Mouse (Mus musculus): Measurements from ENCODE around the gene 1700013G24Rik. TPM values are rescaled to one million over a fixed set of nuclear protein-coding genes. Genes with fewer than 3 reads are reported as not detected.

1700013G24Rik gene
- polyA plus RNA-seq, 1 experiment from 2014 or later, result not detected

- H3K36me3 ChIP-seq (ENCODE audit: control insufficient read depth, insufficient read depth, low read length), result no peaks in the 10 kb centered on the region
- no peak overlapping the region for H3K4me2 ChIP-seq
- DNase-seq (ENCODE audit: low spot score) (no peak), ATAC-seq (replicated peaks; ENCODE audit: low FRiP score) (no peak)
- no peak overlapping the region for H3K27ac ChIP-seq (ENCODE audit: low read depth, low read length)
- no peak overlapping the region for H3K9ac ChIP-seq (ENCODE audit: low read depth, low read length)
- peaks cover 17% of the 10 kb centered on the region for H3K4me1 ChIP-seq (replicated peaks; ENCODE audit: control insufficient read depth, insufficient read depth, low read length)
- no peak overlapping the region for H3K4me3 ChIP-seq (ENCODE audit: low read depth, low read length)
- 86% methylated on average over 8 of the region's 8 CpGs for WGBS
- H3K27me3 ChIP-seq (replicated peaks; ENCODE audit: control insufficient read depth, insufficient read depth, low read length), result no peaks in the 10 kb centered on the region
- H3K9me3 ChIP-seq (ENCODE audit: control insufficient read depth, low read length), result no peaks in the 10 kb centered on the region
Measured at GRCm38 (mm10) chr4:137436979-137437669, 16.0 kb upstream of the 1700013G24Rik start.

GRCm38 (mm10) chr4:137438842-137439241 is 14.2 kb upstream of the 1700013G24Rik start:
- Histone ChIP-seq H3K9ac (ENCODE audit: low read depth, low read length) (no peak overlapping the region), H3K27ac (ENCODE audit: low read depth, low read length) (peak overlapping the region; percentile 16; the same call in 1 of the 2 replicates), H3K36me3 (ENCODE audit: control insufficient read depth, insufficient read depth, low read length) (no peaks in the 10 kb centered on the region), H3K4me3 (ENCODE audit: low read depth, low read length) (no peak overlapping the region), H3K4me1 (replicated peaks; ENCODE audit: control insufficient read depth, insufficient read depth, low read length) (peaks cover 18% of the 10 kb centered on the region), H3K27me3 (replicated peaks; ENCODE audit: control insufficient read depth, insufficient read depth, low read length) (no peaks in the 10 kb centered on the region), H3K9me3 (ENCODE audit: control insufficient read depth, low read length) (no peaks in the 10 kb centered on the region), H3K4me2 (no peak overlapping the region)
- DNase-seq (ENCODE audit: low spot score) (no peak), ATAC-seq (replicated peaks; ENCODE audit: low FRiP score) (peak; percentile 95)
- WGBS, result 56% methylated on average over 8 of the region's 8 CpGs

GRCm38 (mm10) chr4:137441332-137441731 is 11.8 kb upstream of the 1700013G24Rik start:
- Histone ChIP-seq H3K9me3 (ENCODE audit: control insufficient read depth, low read length) (no peaks in the 10 kb centered on the region), H3K27me3 (replicated peaks; ENCODE audit: control insufficient read depth, insufficient read depth, low read length) (no peaks in the 10 kb centered on the region), H3K4me3 (ENCODE audit: low read depth, low read length) (no peak overlapping the region), H3K4me1 (replicated peaks; ENCODE audit: control insufficient read depth, insufficient read depth, low read length) (peaks cover 20% of the 10 kb centered on the region), H3K36me3 (ENCODE audit: control insufficient read depth, insufficient read depth, low read length) (no peaks in the 10 kb centered on the region), H3K4me2 (no peak overlapping the region), H3K9ac (ENCODE audit: low read depth, low read length) (no peak overlapping the region), H3K27ac (ENCODE audit: low read depth, low read length) (no peak overlapping the region)
- DNase-seq (ENCODE audit: low spot score), result no peak
- no peak for ATAC-seq (replicated peaks; ENCODE audit: low FRiP score)
- 75% methylated on average over 4 of the region's 4 CpGs for WGBS

GRCm38 (mm10) chr4:137443625-137444024 is 9.5 kb upstream of the 1700013G24Rik start:
- H3K4me1 ChIP-seq (replicated peaks; ENCODE audit: control insufficient read depth, insufficient read depth, low read length), result peaks cover 24% of the 10 kb centered on the region
- ATAC-seq (replicated peaks; ENCODE audit: low FRiP score), result no peak
- no peak overlapping the region for H3K9ac ChIP-seq (ENCODE audit: low read depth, low read length)
- peak overlapping the region; percentile 39 for H3K4me2 ChIP-seq
- H3K9me3 ChIP-seq (ENCODE audit: control insufficient read depth, low read length), result no peaks in the 10 kb centered on the region
- no peaks in the 10 kb centered on the region for H3K36me3 ChIP-seq (ENCODE audit: control insufficient read depth, insufficient read depth, low read length)
- no peaks in the 10 kb centered on the region for H3K27me3 ChIP-seq (replicated peaks; ENCODE audit: control insufficient read depth, insufficient read depth, low read length)
- H3K4me3 ChIP-seq (ENCODE audit: low read depth, low read length), result no peak overlapping the region
- no peak overlapping the region for H3K27ac ChIP-seq (ENCODE audit: low read depth, low read length)
- DNase-seq (ENCODE audit: low spot score), result peak; percentile 64
- WGBS, result 26% methylated on average over 5 of the region's 5 CpGs

GRCm38 (mm10) chr4:137445881-137446280 is 7.2 kb upstream of the 1700013G24Rik start:
- Histone ChIP-seq H3K9me3 (ENCODE audit: control insufficient read depth, low read length) (no peaks in the 10 kb centered on the region), H3K4me3 (ENCODE audit: low read depth, low read length) (no peak overlapping the region), H3K36me3 (ENCODE audit: control insufficient read depth, insufficient read depth, low read length) (no peaks in the 10 kb centered on the region), H3K4me2 (no peak overlapping the region), H3K27me3 (replicated peaks; ENCODE audit: control insufficient read depth, insufficient read depth, low read length) (no peaks in the 10 kb centered on the region), H3K4me1 (replicated peaks; ENCODE audit: control insufficient read depth, insufficient read depth, low read length) (peaks cover 26% of the 10 kb centered on the region), H3K9ac (ENCODE audit: low read depth, low read length) (no peak overlapping the region), H3K27ac (ENCODE audit: low read depth, low read length) (no peak overlapping the region)
- no peak for ATAC-seq (replicated peaks; ENCODE audit: low FRiP score)
- 84% methylated on average over 4 of the region's 4 CpGs for WGBS
- no peak for DNase-seq (ENCODE audit: low spot score)

- WGBS, result 54% methylated on average over 7 of the region's 7 CpGs
Measured at GRCm38 (mm10) chr4:137447363-137448196, 5.5 kb upstream of the 1700013G24Rik start.

GRCm38 (mm10) chr4:137448197-137448596 is 4.9 kb upstream of the 1700013G24Rik start:
- H3K27me3 ChIP-seq (replicated peaks; ENCODE audit: control insufficient read depth, insufficient read depth, low read length), result no peaks in the 10 kb centered on the region
- 66% methylated on average over 6 of the region's 6 CpGs for WGBS
- no peaks in the 10 kb centered on the region for H3K9me3 ChIP-seq (ENCODE audit: control insufficient read depth, low read length)
- DNase-seq (ENCODE audit: low spot score) (no peak), ATAC-seq (replicated peaks; ENCODE audit: low FRiP score) (no peak)
- no peak overlapping the region for H3K4me3 ChIP-seq (ENCODE audit: low read depth, low read length)
- H3K4me2 ChIP-seq, result no peak overlapping the region
- no peak overlapping the region; the same call in 1 of the 2 replicates for H3K27ac ChIP-seq (ENCODE audit: low read depth, low read length)
- no peaks in the 10 kb centered on the region for H3K36me3 ChIP-seq (ENCODE audit: control insufficient read depth, insufficient read depth, low read length)
- H3K9ac ChIP-seq (ENCODE audit: low read depth, low read length), result no peak overlapping the region
- peaks cover 26% of the 10 kb centered on the region for H3K4me1 ChIP-seq (replicated peaks; ENCODE audit: control insufficient read depth, insufficient read depth, low read length)

More at GRCm38 (mm10) chr4:137447363-137448196, 5.5 kb upstream of the 1700013G24Rik start:
- Histone ChIP-seq H3K9me3 (ENCODE audit: control insufficient read depth, low read length) (no peaks in the 10 kb centered on the region), H3K36me3 (ENCODE audit: control insufficient read depth, insufficient read depth, low read length) (no peaks in the 10 kb centered on the region), H3K4me3 (ENCODE audit: low read depth, low read length) (no peak overlapping the region), H3K4me1 (replicated peaks; ENCODE audit: control insufficient read depth, insufficient read depth, low read length) (peaks cover 26% of the 10 kb centered on the region), H3K27me3 (replicated peaks; ENCODE audit: control insufficient read depth, insufficient read depth, low read length) (no peaks in the 10 kb centered on the region), H3K9ac (ENCODE audit: low read depth, low read length) (no peak overlapping the region), H3K27ac (ENCODE audit: low read depth, low read length) (no peak overlapping the region; the same call in 1 of the 2 replicates), H3K4me2 (no peak overlapping the region)
- no peak for DNase-seq (ENCODE audit: low spot score)
- ATAC-seq (replicated peaks; ENCODE audit: low FRiP score), result peak; percentile 85

- H3K4me3 ChIP-seq (ENCODE audit: low read depth, low read length), result no peak overlapping the region
- no peaks in the 10 kb centered on the region for H3K27me3 ChIP-seq (replicated peaks; ENCODE audit: control insufficient read depth, insufficient read depth, low read length)
- H3K9ac ChIP-seq (ENCODE audit: low read depth, low read length), result no peak overlapping the region
- H3K4me1 ChIP-seq (replicated peaks; ENCODE audit: control insufficient read depth, insufficient read depth, low read length), result peaks cover 26% of the 10 kb centered on the region
- ATAC-seq (replicated peaks; ENCODE audit: low FRiP score), result no peak
- WGBS, result 37% methylated on average over 2 of the region's 2 CpGs
- H3K4me2 ChIP-seq, result no peak overlapping the region
- no peak for DNase-seq (ENCODE audit: low spot score)
- no peaks in the 10 kb centered on the region for H3K36me3 ChIP-seq (ENCODE audit: control insufficient read depth, insufficient read depth, low read length)
- no peak overlapping the region for H3K27ac ChIP-seq (ENCODE audit: low read depth, low read length)
- no peaks in the 10 kb centered on the region for H3K9me3 ChIP-seq (ENCODE audit: control insufficient read depth, low read length)
Measured at GRCm38 (mm10) chr4:137448641-137449040, 4.4 kb upstream of the 1700013G24Rik start.
